Mouse (Mus musculus) midbrain, embryonic 14.5 days (tissue): Measurements from ENCODE around the gene Mitf. TPM values are rescaled to one million over a fixed set of nuclear protein-coding genes. Genes with fewer than 3 reads are reported as not detected.

Experiments used
- ATAC-seq: fragments of 200-750 bp; cut with Nextera tagmentation; 2 replicates; pipeline ENCODE4 v1.8.0; 2017; ENCODE audit warnings: moderate number of reproducible peaks, moderate library complexity; ENCODE audit not compliant: low FRiP score, low TSS enrichment
- DNase-seq: peaks from one replicate; pipeline ENCODE4 v3.0.0-alpha.2; 2015
- H3K27ac ChIP-seq: fragments of 300-500 bp; sonication (generic); replicated peaks from 2 replicates; pipeline ENCODE4 v1.5.1; 2014; ENCODE audit warnings: mild to moderate bottlenecking, low read depth, low read length, moderate library complexity
- H3K27me3 ChIP-seq: fragments of 300-500 bp; sonication (generic); 2 replicates; pipeline ENCODE4 v1.6.1; 2014; ENCODE audit warnings: low read length, control low read depth, mixed read lengths; ENCODE audit not compliant: control insufficient read depth, insufficient read depth
- H3K36me3 ChIP-seq: fragments of 300-500 bp; sonication (generic); 2 replicates; pipeline ENCODE4 v1.6.1; 2014; ENCODE audit warnings: low read length, control low read depth; ENCODE audit not compliant: control insufficient read depth, insufficient read depth
- H3K4me1 ChIP-seq: fragments of 300-500 bp; sonication (generic); 2 replicates; pipeline ENCODE4 v1.6.1; 2014; ENCODE audit warnings: mild to moderate bottlenecking, antibody characterized with exemption, low read length, control low read depth; ENCODE audit not compliant: control insufficient read depth, insufficient read depth
- H3K4me2 ChIP-seq: fragments of 300-500 bp; sonication (generic); 2 replicates; pipeline ENCODE4 v1.6.1; 2014; ENCODE audit warnings: mild to moderate bottlenecking, low read length, moderate library complexity
- H3K4me3 ChIP-seq: fragments of 300-500 bp; sonication (generic); replicated peaks from 2 replicates; pipeline ENCODE4 v1.5.1; 2014; ENCODE audit warnings: low read depth, low read length
- H3K9ac ChIP-seq: fragments of 300-500 bp; sonication (generic); replicated peaks from 2 replicates; pipeline ENCODE4 v1.6.1; 2014; ENCODE audit warnings: mild to moderate bottlenecking, low read length, moderate library complexity
- H3K9me3 ChIP-seq: fragments of 300-500 bp; sonication (generic); 2 replicates; pipeline ENCODE4 v1.6.1; 2016; ENCODE audit warnings: low read length, control low read depth, mixed read lengths; ENCODE audit not compliant: control insufficient read depth
- WGBS: fragments of 180-500 bp; shearing (Covaris S2); extraction: QIAGEN DNeasy Blood & Tissue Kit; methylation state at CpG from one replicate; pipeline ENCODE4 v1.1.7; 2014; 5-methylcytosine and 5-hydroxymethylcytosine counted together
- polyA plus RNA-seq: library from polyadenylated mRNA; unstranded; fragments of >200 nt; fragmentation: Nextera tagmentation; extraction: Ambion mirVana; gene quantifications from 2 replicates; pipeline ENCODE4 v1.2.1, GENCODE M21; 2014

The Mitf gene
- polyA plus RNA-seq, 1 experiment from 2014 or later: 0.74 TPM

- Histone ChIP-seq H3K9ac (no peak overlapping the region), H3K9me3 (no peaks in the 10 kb centered on the region), H3K27ac (peak overlapping the region; percentile 43; the same call in 1 of the 2 replicates), H3K4me3 (no peak overlapping the region), H3K4me1 (peaks cover 7% of the 10 kb centered on the region), H3K27me3 (peaks cover 10% of the 10 kb centered on the region; the same call in 1 of the 2 replicates), H3K4me2 (no peak overlapping the region), H3K36me3 (no peaks in the 10 kb centered on the region)
- ATAC-seq (no peak), DNase-seq (no peak)
- 24% methylated on average over 2 of the region's 2 CpGs for WGBS
Observed at GRCm38 (mm10) chr6:98049551-98049950, 242.7 kb downstream of the Mitf start.

GRCm38 (mm10) chr6:98061878-98062277, 255.0 kb downstream of the Mitf start:
- no peak for DNase-seq
- Histone ChIP-seq H3K9ac (no peak overlapping the region), H3K27ac (no peak overlapping the region), H3K9me3 (no peaks in the 10 kb centered on the region), H3K4me1 (no peaks in the 10 kb centered on the region), H3K4me2 (no peak overlapping the region), H3K4me3 (no peak overlapping the region), H3K36me3 (no peaks in the 10 kb centered on the region), H3K27me3 (no peaks in the 10 kb centered on the region)
- no peak for ATAC-seq
- WGBS: 93% methylated on average over 13 of the region's 13 CpGs

- ATAC-seq: no peak
- Histone ChIP-seq H3K36me3 (no peaks in the 10 kb centered on the region), H3K9ac (no peak overlapping the region), H3K27ac (no peak overlapping the region), H3K27me3 (no peaks in the 10 kb centered on the region), H3K4me3 (no peak overlapping the region), H3K4me1 (no peaks in the 10 kb centered on the region), H3K4me2 (no peak overlapping the region), H3K9me3 (no peaks in the 10 kb centered on the region)
- DNase-seq: no peak
- WGBS: 8% methylated on average over 5 of the region's 5 CpGs
Observed at GRCm38 (mm10) chr6:98064926-98065325, 258.1 kb downstream of the Mitf start.

DNA sequence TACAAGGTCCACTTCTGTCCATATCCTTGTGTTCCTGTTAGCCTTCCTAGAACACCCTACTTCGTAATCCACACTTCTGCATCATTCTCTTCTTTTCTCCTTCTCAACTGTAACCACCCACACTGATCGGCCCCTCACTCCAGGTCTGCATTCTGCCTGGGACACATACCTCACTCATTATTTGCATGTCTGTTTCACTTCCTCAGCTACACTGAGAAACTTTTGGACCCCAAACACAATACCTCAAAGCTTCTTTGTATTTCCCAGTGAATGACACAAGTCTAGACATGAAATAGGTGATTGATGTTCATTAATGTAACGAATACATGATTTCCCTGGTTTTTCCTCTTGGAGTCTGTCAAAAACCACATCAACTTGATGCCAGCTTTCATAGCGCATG, 259.6 kb downstream of the Mitf start:
- DNase-seq (no peak), ATAC-seq (no peak)
- no peak overlapping the region for H3K4me2 ChIP-seq
- 87% methylated on average over 4 of the region's 4 CpGs for WGBS
- no peak overlapping the region for H3K9ac ChIP-seq
- no peak overlapping the region for H3K4me3 ChIP-seq
- no peaks in the 10 kb centered on the region for H3K27me3 ChIP-seq
- H3K4me1 ChIP-seq: no peaks in the 10 kb centered on the region
- no peak overlapping the region for H3K27ac ChIP-seq
- H3K36me3 ChIP-seq: no peaks in the 10 kb centered on the region
- H3K9me3 ChIP-seq: no peaks in the 10 kb centered on the region

Other genes with a start within 250 kb of the Mitf start
- 15.3 and 21.7 TPM in 2 replicates for gene Frmd4b, start 189.5 kb upstream of the Mitf start, polyA plus RNA-seq